Mouse (Mus musculus) CD8-positive naive resting alpha-beta T cell, adult 57 days (primary cell): Measurements from ENCODE around the gene AC141477.1. TPM values are rescaled to one million over a fixed set of nuclear protein-coding genes. Genes with fewer than 3 reads are reported as not detected.

Experiments used
- total RNA-seq: library from RNA; stranded (reverse); gene quantifications from one replicate; pipeline ENCODE4 v1.2.4, GENCODE M21; 2023

Gene AC141477.1
- total RNA-seq, result not detected

GRCm38 (mm10) chr10:76440281-76440680, at the start of gene AC141477.1:
TSS of gene AC141477.1 (minus strand) at chr10:76440444.

GRCm38 (mm10) chr10:76468203-76469162, 28.2 kb upstream of the AC141477.1 start, which contains the start of the genes Mcm3ap and Ybey:
TSS of gene Mcm3ap (plus strand) at chr10:76468927.
TSS of gene Ybey (minus strand) at chr10:76469114.

GRCm38 (mm10) chr10:76448851-76449250, 8.6 kb upstream of the AC141477.1 start, which contains the start of gene 2610028H24Rik:
TSS of gene 2610028H24Rik (plus strand) at chr10:76449081.

GRCm38 (mm10) chr10:76442178-76443088, 2.2 kb upstream of the AC141477.1 start, which contains the start of gene Pcnt:
TSS of gene Pcnt (minus strand) at chr10:76442786.

Other genes starting within 250 kb of the AC141477.1 start
- gene Prmt2, start 202.6 kb downstream of the AC141477.1 start, total RNA-seq, result 8.1 TPM
- not detected for gene S100b, start 186.6 kb downstream of the AC141477.1 start, total RNA-seq
- gene Dip2a, start 95.2 kb downstream of the AC141477.1 start, total RNA-seq, result 2.6 TPM
- 67.8 TPM for gene Pcnt, start 2.3 kb upstream of the AC141477.1 start, total RNA-seq
- gene 2610028H24Rik, start 8.6 kb upstream of the AC141477.1 start, total RNA-seq, result not detected
- 74.8 TPM for gene Mcm3ap, start 28.5 kb upstream of the AC141477.1 start, total RNA-seq
- gene Ybey, start 28.7 kb upstream of the AC141477.1 start, total RNA-seq, result 1.5 TPM
- 28.1 TPM for gene Lss, start 91.1 kb upstream of the AC141477.1 start, total RNA-seq
- gene Spatc1l, start 121.8 kb upstream of the AC141477.1 start, total RNA-seq, result not detected
- not detected for gene Ftcd, start 135.2 kb upstream of the AC141477.1 start, total RNA-seq
- gene Col6a2, start 183.2 kb upstream of the AC141477.1 start, total RNA-seq, result 0.21 TPM